Mouse (Mus musculus) liver, postnatal 0 days (tissue): ENCODE measurements around the gene Trhde.

ENCODE experiments used
- CTCF ChIP-seq: sonication (generic); IDR thresholded peaks from 2 replicates; pipeline ENCODE4 v1.5.1; 2016; ENCODE audit warnings: antibody characterized with exemption, low read depth
- EP300 ChIP-seq: IDR thresholded peaks from 2 replicates; pipeline ENCODE4 v1.6.1; 2016; ENCODE audit warnings: antibody characterized with exemption, low read depth, mild to moderate bottlenecking

DNA sequence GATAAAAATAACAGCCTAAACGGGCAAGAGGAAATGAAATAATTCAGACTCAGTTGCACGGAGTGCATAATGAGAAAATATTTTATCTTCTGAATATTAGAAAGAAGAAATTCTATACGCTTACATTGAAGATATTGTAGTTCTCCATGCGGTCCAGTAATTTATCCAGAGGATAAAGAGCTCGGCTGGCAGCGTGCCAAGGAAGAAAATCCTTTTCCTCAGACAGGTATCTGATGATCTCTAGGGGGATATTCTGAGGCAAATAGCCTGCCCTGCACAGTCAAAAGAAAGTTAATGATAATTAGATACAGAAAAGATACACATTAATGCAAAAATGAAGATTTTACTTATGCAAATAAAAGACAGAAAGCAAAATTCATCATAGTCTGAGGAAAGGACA lies 354.0 kb downstream of the Trhde start:
- TF ChIP-seq CTCF (no peak), EP300 (no peak)
